Mouse (Mus musculus): ENCODE measurements around the gene Tent4b. TPM values are rescaled to one million over a fixed set of nuclear protein-coding genes. Genes with fewer than 3 reads are reported as not detected.

Gene Tent4b
- polyA plus RNA-seq, 1 experiment, result 22.3 TPM

GRCm38 (mm10) chr8:88285469-88286356 lies 86.7 kb downstream of the Tent4b start:
- peak overlapping the region; percentile 53 for H3K27ac ChIP-seq (ENCODE audit: insufficient read depth, low read length)
- H3K4me1 ChIP-seq (ENCODE audit: control insufficient read depth, insufficient read depth, low read length), result peaks cover 12% of the 10 kb centered on the region; the same call in 1 of the 2 replicates
- no peak for TF ChIP-seq POLR2A (IDR thresholded peaks at IDR 0.05; ENCODE audit: low read depth, low read length)
- peak; percentile 13; the same call in 1 of the 2 replicates for TF ChIP-seq CTCF (IDR thresholded peaks at IDR 0.05; ENCODE audit: borderline replicate concordance, insufficient read depth, low read length)
- H3K4me3 ChIP-seq (ENCODE audit: insufficient read depth, low read length), result no peak overlapping the region

- Histone ChIP-seq H3K27ac (ENCODE audit: insufficient read depth, low read length) (no peak overlapping the region), H3K4me3 (ENCODE audit: insufficient read depth, low read length) (no peak overlapping the region), H3K4me1 (ENCODE audit: control insufficient read depth, insufficient read depth, low read length) (peaks cover 12% of the 10 kb centered on the region; the same call in 1 of the 2 replicates)
- no peak for TF ChIP-seq CTCF (IDR thresholded peaks at IDR 0.05; ENCODE audit: borderline replicate concordance, insufficient read depth, low read length)
- no peak for TF ChIP-seq POLR2A (IDR thresholded peaks at IDR 0.05; ENCODE audit: low read depth, low read length)
These were observed 87.5 kb downstream of the Tent4b start for GRCm38 (mm10) chr8:88286421-88286960.

- Histone ChIP-seq H3K4me3 (ENCODE audit: insufficient read depth, low read length) (no peak overlapping the region), H3K27ac (ENCODE audit: insufficient read depth, low read length) (peak overlapping the region; percentile 72), H3K4me1 (ENCODE audit: control insufficient read depth, insufficient read depth, low read length) (peaks cover 12% of the 10 kb centered on the region; the same call in 1 of the 2 replicates)
- TF ChIP-seq POLR2A (IDR thresholded peaks at IDR 0.05; ENCODE audit: low read depth, low read length) (peak; percentile 46; the same call in 1 of the 2 replicates), CTCF (IDR thresholded peaks at IDR 0.05; ENCODE audit: borderline replicate concordance, insufficient read depth, low read length) (no peak)
These were observed 89.7 kb downstream of the Tent4b start for GRCm38 (mm10) chr8:88288622-88289242.

- H3K4me3 ChIP-seq (ENCODE audit: insufficient read depth, low read length), result no peak overlapping the region
- no peak overlapping the region for H3K27ac ChIP-seq (ENCODE audit: insufficient read depth, low read length)
- no peak for TF ChIP-seq POLR2A (IDR thresholded peaks at IDR 0.05; ENCODE audit: low read depth, low read length)
- TF ChIP-seq CTCF (IDR thresholded peaks at IDR 0.05; ENCODE audit: borderline replicate concordance, insufficient read depth, low read length), result no peak
- H3K4me1 ChIP-seq (ENCODE audit: control insufficient read depth, insufficient read depth, low read length), result peaks cover 12% of the 10 kb centered on the region; the same call in 1 of the 2 replicates
These were observed 90.9 kb downstream of the Tent4b start for GRCm38 (mm10) chr8:88289901-88290300.

GRCm38 (mm10) chr8:88290326-88291304 lies 91.6 kb downstream of the Tent4b start:
- H3K4me1 ChIP-seq (ENCODE audit: control insufficient read depth, insufficient read depth, low read length), result 0 out of 2 replicates have a peak, but pooled peaks cover 8% of the 10 kb centered on the region
- H3K27ac ChIP-seq (ENCODE audit: insufficient read depth, low read length), result no peak overlapping the region
- no peak overlapping the region for H3K4me3 ChIP-seq (ENCODE audit: insufficient read depth, low read length)
- TF ChIP-seq POLR2A (IDR thresholded peaks at IDR 0.05; ENCODE audit: low read depth, low read length) (no peak), CTCF (IDR thresholded peaks at IDR 0.05; ENCODE audit: borderline replicate concordance, insufficient read depth, low read length) (no peak)

- Histone ChIP-seq H3K4me3 (ENCODE audit: insufficient read depth, low read length) (no peak overlapping the region), H3K27ac (ENCODE audit: insufficient read depth, low read length) (no peak overlapping the region), H3K4me1 (ENCODE audit: control insufficient read depth, insufficient read depth, low read length) (0 out of 2 replicates have a peak, but pooled peaks cover 8% of the 10 kb centered on the region)
- TF ChIP-seq CTCF (IDR thresholded peaks at IDR 0.05; ENCODE audit: borderline replicate concordance, insufficient read depth, low read length) (no peak), POLR2A (IDR thresholded peaks at IDR 0.05; ENCODE audit: low read depth, low read length) (no peak)
These were observed 92.3 kb downstream of the Tent4b start for GRCm38 (mm10) chr8:88291305-88291690.

GRCm38 (mm10) chr8:88292926-88293325 lies 93.9 kb downstream of the Tent4b start:
- Histone ChIP-seq H3K4me1 (ENCODE audit: control insufficient read depth, insufficient read depth, low read length) (0 out of 2 replicates have a peak, but pooled peaks cover 6% of the 10 kb centered on the region), H3K4me3 (ENCODE audit: insufficient read depth, low read length) (no peak overlapping the region), H3K27ac (ENCODE audit: insufficient read depth, low read length) (no peak overlapping the region)
- TF ChIP-seq CTCF (IDR thresholded peaks at IDR 0.05; ENCODE audit: borderline replicate concordance, insufficient read depth, low read length), result no peak
- TF ChIP-seq POLR2A (IDR thresholded peaks at IDR 0.05; ENCODE audit: low read depth, low read length), result no peak

GRCm38 (mm10) chr8:88293590-88294356 lies 94.8 kb downstream of the Tent4b start:
- Histone ChIP-seq H3K4me3 (ENCODE audit: insufficient read depth, low read length) (no peak overlapping the region), H3K27ac (ENCODE audit: insufficient read depth, low read length) (no peak overlapping the region), H3K4me1 (ENCODE audit: control insufficient read depth, insufficient read depth, low read length) (no peaks in the 10 kb centered on the region)
- no peak for TF ChIP-seq POLR2A (IDR thresholded peaks at IDR 0.05; ENCODE audit: low read depth, low read length)
